In the genomic region with DNA sequence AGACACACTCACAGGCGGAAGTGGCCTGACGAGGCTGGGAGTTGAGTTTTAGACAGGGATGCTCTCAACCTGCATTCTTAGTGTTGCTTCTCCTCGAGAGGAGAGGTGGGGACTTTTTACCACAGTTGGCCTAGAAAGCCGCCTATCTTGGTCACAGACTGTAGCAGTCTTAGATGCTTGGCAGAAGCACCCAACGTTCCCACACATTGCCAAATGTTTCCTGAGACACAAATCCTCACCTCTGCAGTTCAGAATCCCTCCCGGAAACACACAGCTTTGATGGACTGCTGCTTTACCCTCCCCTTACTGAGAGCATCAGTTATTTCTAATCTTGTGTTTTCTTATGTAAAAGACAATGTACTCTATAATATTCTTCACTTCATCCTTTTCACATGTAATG, we compare ENCODE assay signal across 21 mouse cellular contexts.
DNase-seq lines count a peak whose midpoint lies in the region; ATAC-seq lines count a peak whose summit lies in the region.
"Had no signal": no experiment of that assay in that cellular context is flagged by ENCODE, and none has a peak within 500 bp of the region (broad histone marks: within the 10 kb centered on the region; RNA-seq: fewer than 3 reads in every experiment).

No protein-coding gene starts in this region.

- no peaks in the 10 kb centered on the region for H3K9me3 ChIP-seq in heart, embryonic 10.5 days
- H3K9me3 ChIP-seq: embryonic facial prominence, embryonic 15.5 days; forebrain, embryonic 10.5 days; forebrain, embryonic 15.5 days; G1E; heart, embryonic 13.5 days; hindbrain, embryonic 15.5 days had no signal

- no peaks in the 10 kb centered on the region for H3K4me1 ChIP-seq in heart, embryonic 10.5 days
- H3K4me1 ChIP-seq: embryonic facial prominence, embryonic 15.5 days; forebrain, embryonic 10.5 days; forebrain, embryonic 15.5 days; hindbrain, embryonic 15.5 days had no signal

- H3K27me3 ChIP-seq in heart, embryonic 10.5 days (ENCODE audit: insufficient read depth, poor library complexity, severe bottlenecking): no peaks in the 10 kb centered on the region
- H3K27me3 ChIP-seq: embryonic facial prominence, embryonic 15.5 days; forebrain, embryonic 15.5 days; heart, embryonic 13.5 days; hindbrain, embryonic 15.5 days had no signal

- no peak overlapping the region for H3K4me3 ChIP-seq in heart, embryonic 10.5 days
- H3K4me3 ChIP-seq: embryonic facial prominence, embryonic 15.5 days; erythroblast, embryonic 14.5 days; forebrain, embryonic 10.5 days; forebrain, embryonic 15.5 days; heart, embryonic 13.5 days; hindbrain, embryonic 15.5 days had no signal

- ATAC-seq in cerebellum, adult (ENCODE audit: insufficient number of reproducible peaks, low FRiP score, low TSS enrichment): peak; percentile 66; the same call in 1 of the 2 replicates
- ATAC-seq: CD4-positive, CD25-positive, alpha-beta regulatory T cell, adult 4 months; forebrain, embryonic 15.5 days had no signal

- DNase-seq in cerebellum, adult 8-10 months: no peak
- DNase-seq in heart, adult 11 months: peak; percentile 42
- no peak for DNase-seq in heart, embryonic 10.5 days (ENCODE audit: low spot score)
- peak; percentile 63 for DNase-seq in right cerebral cortex, adult 18-20 months
- DNase-seq in right cerebral cortex, postnatal 14 days: no peak
- DNase-seq in telencephalon, adult 2 months (ENCODE audit: low read depth, low spot score): peak; percentile 71
- DNase-seq: adrenal gland, postnatal 14 days; B cell, adult 2 months; cerebellum, postnatal 14 days; embryo, embryonic 11 days; gastrocnemius, postnatal 14 days; heart, postnatal 36 days had no signal

- peaks cover 8% of the 10 kb centered on the region; the same call in 1 of the 2 replicates for H3K36me3 ChIP-seq in heart, embryonic 10.5 days
- H3K36me3 ChIP-seq: embryonic facial prominence, embryonic 15.5 days; forebrain, embryonic 15.5 days had no signal

- WGBS in heart, embryonic 10.5 days: 76% methylated on average over 6 of the region's 6 CpGs

- H3K27ac ChIP-seq in heart, embryonic 10.5 days: no peak overlapping the region
- H3K27ac ChIP-seq: embryonic facial prominence, embryonic 15.5 days; forebrain, embryonic 10.5 days; forebrain, embryonic 15.5 days; heart, embryonic 13.5 days; hindbrain, embryonic 15.5 days had no signal

Comparison
In these comparisons a context has a peak if more than half of its experiments do, and no peak if none do; other contexts are left out.
1. DNase-seq: peak in heart, adult 11 months (single experiment), right cerebral cortex, adult 18-20 months (single experiment) and telencephalon, adult 2 months (single experiment); none in cerebellum, adult 8-10 months (single experiment), heart, embryonic 10.5 days (single experiment) and right cerebral cortex, postnatal 14 days (single experiment).